Mouse (Mus musculus): Measurements from ENCODE around the gene Gm43552.

DNA sequence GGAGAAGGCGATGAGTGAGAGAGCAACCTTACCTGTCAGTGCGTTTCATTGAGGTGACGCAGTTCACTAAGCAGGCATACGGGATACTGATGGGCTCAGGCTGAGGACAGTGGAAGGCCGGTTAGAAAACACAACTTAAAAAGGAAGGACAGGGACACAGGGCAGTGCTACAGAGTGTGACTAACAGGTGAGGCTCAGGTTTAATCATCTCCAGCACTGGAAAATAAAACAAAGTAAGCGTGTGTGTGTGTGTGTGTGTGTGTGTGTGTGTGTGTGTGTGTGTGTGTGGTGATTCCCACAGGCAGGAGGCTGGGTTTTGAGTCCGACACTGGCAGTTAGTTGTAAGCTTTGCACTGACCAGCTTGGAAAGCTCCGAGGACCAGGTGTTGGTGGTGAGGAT is 69.8 kb downstream of the Gm43552 start:
- TF ChIP-seq CTCF (conservative IDR thresholded peaks at IDR 0.05; ENCODE audit: low read length) (no peak), NANOG (IDR thresholded peaks at IDR 0.05; ENCODE audit: borderline replicate concordance, low read length) (no peak)
